Mouse (Mus musculus) liver, embryonic 16.5 days (tissue): ENCODE measurements at regions not wholly inside any gene's neighbourhood (a gene's known extent, or its start where the extent isn't known, plus 50 kb on each side); places are given as distances from the start of the nearest gene placed in this dataset.

Source experiments
- ATAC-seq: fragments of 200-750 bp; cut with Nextera tagmentation; 2 replicates; pipeline ENCODE4 v1.8.0; 2017; ENCODE audit warnings: low read depth, mild to moderate bottlenecking, moderate number of reproducible peaks, moderate library complexity
- H3K27ac ChIP-seq: fragments of 300-500 bp; sonication (generic); 2 replicates; pipeline ENCODE4 v1.5.1; 2014; ENCODE audit warnings: mild to moderate bottlenecking, low read length
- H3K27me3 ChIP-seq: fragments of 300-500 bp; sonication (generic); 2 replicates; pipeline ENCODE4 v1.6.1; 2014; ENCODE audit warnings: low read depth, low read length, mixed read lengths; ENCODE audit not compliant: control insufficient read depth, insufficient read depth
- H3K36me3 ChIP-seq: fragments of 300-500 bp; sonication (generic); 2 replicates; pipeline ENCODE4 v1.6.1; 2014; ENCODE audit warnings: mild to moderate bottlenecking; ENCODE audit not compliant: control insufficient read depth, insufficient read depth
- H3K4me1 ChIP-seq: fragments of 300-500 bp; sonication (generic); 2 replicates; pipeline ENCODE4 v1.6.1; 2014; ENCODE audit warnings: low read depth, low read length, mixed read lengths; ENCODE audit not compliant: control insufficient read depth
- H3K4me2 ChIP-seq: fragments of 300-500 bp; sonication (generic); 2 replicates; pipeline ENCODE4 v1.6.1; 2014; ENCODE audit warnings: low read depth, low read length, mixed read lengths
- H3K4me3 ChIP-seq: fragments of 300-500 bp; sonication (generic); 2 replicates; pipeline ENCODE4 v1.5.1; 2014; ENCODE audit warnings: low read depth, mild to moderate bottlenecking, low read length
- H3K9ac ChIP-seq: fragments of 300-500 bp; sonication (generic); 2 replicates; pipeline ENCODE4 v1.6.1; 2014; ENCODE audit warnings: low read depth, low read length
- H3K9me3 ChIP-seq: fragments of 300-500 bp; sonication (generic); replicated peaks from 2 replicates; pipeline ENCODE4 v1.6.1; 2016; ENCODE audit warnings: low read length; ENCODE audit not compliant: control insufficient read depth
- WGBS: fragments of 180-500 bp; shearing (Covaris S2); extraction: QIAGEN DNeasy Blood & Tissue Kit; methylation state at CpG from one replicate; pipeline ENCODE4 v1.1.7; 2014; ENCODE audit not compliant: insufficient replicate concordance; 5-methylcytosine and 5-hydroxymethylcytosine counted together

GRCm38 (mm10) chr2:133020173-133020837 is 74.6 kb upstream of the Fermt1 start:
- Histone ChIP-seq H3K27me3 (no peaks in the 10 kb centered on the region), H3K4me3 (no peak overlapping the region), H3K9ac (no peak overlapping the region), H3K36me3 (no peaks in the 10 kb centered on the region), H3K27ac (no peak overlapping the region), H3K4me2 (no peak overlapping the region), H3K9me3 (no peaks in the 10 kb centered on the region), H3K4me1 (no peaks in the 10 kb centered on the region)
- 24% methylated on average over 11 of the region's 11 CpGs for WGBS
- no peak; the same call in 1 of the 2 replicates for ATAC-seq

DNA sequence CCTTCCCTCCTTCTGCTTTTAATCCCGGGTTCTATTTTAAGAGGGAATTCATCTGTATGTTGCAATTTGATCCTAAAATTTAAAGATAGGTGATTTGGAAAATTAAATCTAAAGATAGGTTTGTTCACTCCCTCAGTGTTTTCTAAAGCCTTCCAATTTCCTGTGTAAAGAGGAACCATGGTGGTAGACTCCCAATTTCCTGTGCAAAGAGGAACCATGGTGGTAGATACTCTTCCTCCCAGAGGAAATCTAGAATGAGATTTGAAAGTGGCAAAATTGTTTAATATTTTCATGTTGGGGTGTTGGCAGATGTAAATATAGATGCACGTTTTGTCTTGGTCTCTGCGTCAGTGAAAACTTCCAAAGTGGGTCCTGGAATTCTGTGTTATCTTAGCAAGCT is 75.5 kb upstream of the Fermt1 start:
- no peaks in the 10 kb centered on the region for H3K9me3 ChIP-seq
- H3K4me2 ChIP-seq = no peak overlapping the region
- ATAC-seq = no peak
- H3K9ac ChIP-seq = no peak overlapping the region
- 38% methylated on average over 3 of the region's 3 CpGs for WGBS
- no peaks in the 10 kb centered on the region for H3K36me3 ChIP-seq
- H3K27ac ChIP-seq = no peak overlapping the region
- H3K4me1 ChIP-seq = no peaks in the 10 kb centered on the region
- no peak overlapping the region for H3K4me3 ChIP-seq
- H3K27me3 ChIP-seq = no peaks in the 10 kb centered on the region

DNA sequence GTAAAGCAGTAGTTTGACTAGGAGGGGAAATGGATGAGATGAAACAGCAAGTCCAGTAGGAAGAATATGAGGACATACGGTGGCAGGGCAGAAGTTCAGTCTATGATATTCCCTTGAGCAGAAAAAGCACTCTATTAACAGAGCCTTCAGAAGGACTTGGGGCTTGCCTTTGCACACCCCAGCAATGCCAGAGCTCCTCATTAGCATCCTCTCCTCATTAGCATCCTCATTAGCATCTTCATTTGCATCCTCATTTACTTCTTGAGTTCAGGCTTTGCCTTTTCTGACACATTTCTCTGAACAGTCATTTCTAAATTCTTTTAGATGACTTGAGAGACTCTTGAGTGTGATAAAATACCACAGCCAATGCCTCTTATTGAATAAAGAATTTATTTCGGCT is 81.3 kb upstream of the Fermt1 start:
- Histone ChIP-seq H3K9me3 (no peaks in the 10 kb centered on the region), H3K27ac (no peak overlapping the region), H3K36me3 (no peaks in the 10 kb centered on the region), H3K4me1 (no peaks in the 10 kb centered on the region), H3K27me3 (no peaks in the 10 kb centered on the region), H3K4me2 (no peak overlapping the region), H3K9ac (no peak overlapping the region), H3K4me3 (no peak overlapping the region)
- WGBS = 52% methylated on average over 2 of the region's 2 CpGs
- ATAC-seq = no peak

GRCm38 (mm10) chr2:133035421-133035820 is 89.7 kb upstream of the Fermt1 start:
- Histone ChIP-seq H3K4me2 (no peak overlapping the region), H3K4me1 (no peaks in the 10 kb centered on the region), H3K9ac (no peak overlapping the region), H3K4me3 (no peak overlapping the region), H3K27me3 (no peaks in the 10 kb centered on the region), H3K36me3 (no peaks in the 10 kb centered on the region), H3K9me3 (no peaks in the 10 kb centered on the region), H3K27ac (no peak overlapping the region)
- ATAC-seq = no peak
- WGBS = 64% methylated on average over 3 of the region's 3 CpGs

DNA sequence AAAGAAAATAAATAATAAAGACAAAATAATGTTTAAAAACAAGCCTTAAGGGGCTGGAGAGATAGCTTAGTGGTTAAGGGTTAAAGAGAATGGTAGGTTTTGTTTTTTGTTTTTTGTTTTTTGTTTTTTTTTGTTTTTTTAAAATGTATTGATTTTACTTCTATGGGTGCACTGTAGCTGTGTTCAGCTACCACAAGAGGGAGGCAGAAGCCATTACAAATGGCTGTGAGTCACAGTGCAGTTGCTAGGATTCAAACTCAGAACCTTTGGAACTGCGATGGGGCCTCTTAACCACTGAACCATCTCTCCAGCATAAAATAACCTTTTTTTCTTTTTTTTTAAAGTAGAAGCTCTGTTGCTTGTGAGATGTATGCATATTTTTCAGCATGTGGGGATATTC is 95.0 kb upstream of the Fermt1 start:
- H3K4me2 ChIP-seq = no peak overlapping the region
- H3K27me3 ChIP-seq = no peaks in the 10 kb centered on the region
- ATAC-seq = no peak
- no peaks in the 10 kb centered on the region for H3K9me3 ChIP-seq
- no peak overlapping the region for H3K4me3 ChIP-seq
- H3K36me3 ChIP-seq = no peaks in the 10 kb centered on the region
- no peak overlapping the region for H3K9ac ChIP-seq
- 79% methylated on average over 1 of the region's 1 CpGs for WGBS
- no peaks in the 10 kb centered on the region for H3K4me1 ChIP-seq
- no peak overlapping the region for H3K27ac ChIP-seq

DNA sequence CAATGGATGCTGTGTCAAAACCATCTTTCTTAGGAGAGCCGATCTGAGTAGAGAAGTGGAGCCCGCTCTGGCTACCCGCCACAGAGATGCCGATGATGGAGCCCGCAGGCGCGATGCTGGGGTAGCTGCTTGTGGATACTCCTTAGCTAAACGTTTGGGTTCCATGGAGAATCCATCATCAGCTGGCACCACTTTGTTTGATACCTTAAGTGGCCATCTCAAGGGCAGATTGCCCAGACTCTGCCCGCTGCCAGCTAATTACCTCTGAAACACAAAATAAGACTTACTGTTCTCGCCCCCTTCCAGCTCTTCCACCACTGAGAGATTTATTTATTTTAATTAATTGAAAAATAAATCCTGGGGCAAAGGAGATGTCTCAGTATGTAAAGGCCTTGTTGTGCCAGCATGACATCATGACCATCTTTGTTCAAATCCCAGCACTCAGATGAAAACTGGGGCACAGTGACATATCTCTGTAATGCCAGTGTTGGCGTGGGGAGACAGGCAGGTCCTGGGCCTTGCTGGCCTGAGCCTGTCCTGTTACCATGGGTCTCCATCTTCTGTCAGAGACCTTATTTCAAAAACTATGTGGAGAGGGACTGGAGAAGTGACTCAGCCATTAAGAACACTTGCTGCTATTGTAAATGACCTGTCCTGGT is 132.1 kb upstream of the Fermt1 start:
- Histone ChIP-seq H3K4me2 (no peak overlapping the region), H3K27ac (no peak overlapping the region), H3K36me3 (no peaks in the 10 kb centered on the region), H3K4me1 (no peaks in the 10 kb centered on the region), H3K9me3 (no peaks in the 10 kb centered on the region), H3K9ac (no peak overlapping the region), H3K4me3 (no peak overlapping the region), H3K27me3 (no peaks in the 10 kb centered on the region)
- WGBS = 69% methylated on average over 11 of the region's 11 CpGs
- no peak for ATAC-seq

DNA sequence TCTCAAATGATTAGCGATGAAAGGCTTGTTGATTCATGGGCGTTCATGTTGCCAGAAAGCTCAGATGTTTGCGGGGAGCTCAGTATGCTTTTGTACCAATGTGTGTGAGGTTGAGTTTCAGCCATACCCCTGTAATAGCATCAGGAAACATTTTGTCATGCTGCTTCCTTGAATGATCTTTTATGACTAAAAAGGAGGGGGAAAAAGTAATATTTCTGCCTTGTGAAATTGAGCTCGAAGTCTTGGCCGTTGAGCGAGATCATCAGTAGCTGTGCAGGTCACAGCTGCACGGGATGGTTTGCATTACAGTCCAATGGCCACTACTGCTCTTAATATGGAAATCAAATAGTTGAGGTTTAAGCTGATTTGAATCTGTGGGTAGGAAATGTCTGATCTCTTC is 145.3 kb upstream of the Fermt1 start:
- H3K27me3 ChIP-seq = no peaks in the 10 kb centered on the region
- H3K4me3 ChIP-seq = no peak overlapping the region
- no peaks in the 10 kb centered on the region for H3K4me1 ChIP-seq
- WGBS = 69% methylated on average over 7 of the region's 7 CpGs
- no peaks in the 10 kb centered on the region for H3K36me3 ChIP-seq
- no peak overlapping the region for H3K27ac ChIP-seq
- ATAC-seq = no peak
- H3K4me2 ChIP-seq = no peak overlapping the region
- H3K9ac ChIP-seq = no peak overlapping the region
- H3K9me3 ChIP-seq = no peaks in the 10 kb centered on the region

- H3K36me3 ChIP-seq = no peaks in the 10 kb centered on the region
- H3K27me3 ChIP-seq = no peaks in the 10 kb centered on the region
- H3K4me1 ChIP-seq = no peaks in the 10 kb centered on the region
- H3K4me3 ChIP-seq = no peak overlapping the region
- H3K9ac ChIP-seq = no peak overlapping the region
- WGBS = 18% methylated on average over 10 of the region's 10 CpGs
- no peak overlapping the region for H3K4me2 ChIP-seq
- no peak for ATAC-seq
- no peak overlapping the region for H3K27ac ChIP-seq
- H3K9me3 ChIP-seq = no peaks in the 10 kb centered on the region
Observed at GRCm38 (mm10) chr2:133113642-133114041, 167.9 kb upstream of the Fermt1 start.

GRCm38 (mm10) chr2:133118651-133119050 is 172.9 kb upstream of the Fermt1 start:
- Histone ChIP-seq H3K27me3 (no peaks in the 10 kb centered on the region), H3K27ac (no peak overlapping the region), H3K4me1 (no peaks in the 10 kb centered on the region), H3K9me3 (no peaks in the 10 kb centered on the region), H3K9ac (no peak overlapping the region), H3K4me2 (no peak overlapping the region), H3K36me3 (no peaks in the 10 kb centered on the region), H3K4me3 (no peak overlapping the region)
- no peak for ATAC-seq
- WGBS = 80% methylated on average over 14 of the region's 14 CpGs
